33 mouse cellular contexts compared by ENCODE assay signal in the genomic region with DNA sequence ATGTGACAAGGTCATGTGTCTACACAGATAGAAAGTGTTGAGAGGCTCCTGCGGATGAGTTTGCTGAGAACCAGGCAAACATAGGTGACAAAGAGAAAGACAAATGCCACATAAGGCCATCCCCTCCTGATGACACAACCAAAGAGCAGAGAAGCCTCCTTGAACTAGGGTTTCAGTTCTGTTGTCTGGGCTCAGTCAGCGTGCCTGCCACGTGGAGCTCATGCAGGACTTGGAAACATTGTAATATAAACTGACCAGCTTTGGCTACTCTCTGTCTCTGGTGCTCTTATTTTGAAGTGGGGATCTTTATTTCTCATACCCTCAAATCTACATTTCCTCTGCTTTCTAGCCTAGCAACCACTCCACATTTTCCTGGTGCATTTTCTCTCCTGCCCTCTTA. TPM values are rescaled to one million over a fixed set of nuclear protein-coding genes. Genes with fewer than 3 reads are reported as not detected.
"Had no signal": no experiment of that assay in that cellular context is flagged by ENCODE, and none has a peak within 500 bp of the region (broad histone marks: within the 10 kb centered on the region; RNA-seq: fewer than 3 reads in every experiment).

No protein-coding gene starts in this region.

- H3K4me1 ChIP-seq: liver, embryonic 12.5 days; liver, embryonic 13.5 days; liver, embryonic 15.5 days had no signal

- H3K4me3 ChIP-seq: left cerebral cortex, adult 2 months; limb, embryonic 10.5 days; limb, embryonic 12.5 days; limb, embryonic 13.5 days; limb, embryonic 15.5 days; liver, embryonic 12.5 days; liver, embryonic 13.5 days; liver, embryonic 15.5 days; lung, embryonic 15.5 days; megakaryocyte, embryonic 14.5 days; midbrain, embryonic 10.5 days; midbrain, embryonic 12.5 days; midbrain, embryonic 13.5 days; midbrain, embryonic 15.5 days; myocyte had no signal

- DNase-seq: left cerebral cortex, postnatal 4 days; liver; liver, embryonic 13.5 days; liver, postnatal 0 days; lung, adult 18-20 months; lung, adult 2 months; lung, postnatal 10 days; lung, postnatal 14 days; lung, postnatal 36 days; lung, postnatal 4 days; midbrain, embryonic 14.5 days had no signal

- H3K9me3 ChIP-seq: limb, embryonic 10.5 days; limb, embryonic 12.5 days; limb, embryonic 13.5 days; limb, embryonic 15.5 days; liver, embryonic 12.5 days; liver, embryonic 13.5 days; liver, embryonic 15.5 days; lung, embryonic 15.5 days; megakaryocyte, embryonic 14.5 days; midbrain, embryonic 10.5 days; midbrain, embryonic 12.5 days; midbrain, embryonic 13.5 days; midbrain, embryonic 15.5 days had no signal

- H3K36me3 ChIP-seq: limb, embryonic 10.5 days; limb, embryonic 12.5 days; limb, embryonic 13.5 days; limb, embryonic 15.5 days; liver, embryonic 12.5 days; liver, embryonic 13.5 days; liver, embryonic 15.5 days; lung, embryonic 15.5 days; midbrain, embryonic 10.5 days; midbrain, embryonic 12.5 days; midbrain, embryonic 13.5 days; midbrain, embryonic 15.5 days had no signal

- H3K27me3 ChIP-seq: midbrain, embryonic 15.5 days had no signal

- ATAC-seq: liver, embryonic 12.5 days; liver, postnatal 0 days had no signal

- H3K9ac ChIP-seq: limb, embryonic 12.5 days; limb, embryonic 13.5 days; limb, embryonic 15.5 days; liver, embryonic 12.5 days; liver, embryonic 13.5 days; liver, embryonic 14.5 days; liver, embryonic 15.5 days; liver, postnatal 0 days; lung, embryonic 15.5 days; midbrain, embryonic 12.5 days; midbrain, embryonic 13.5 days; midbrain, embryonic 15.5 days had no signal

- H3K27ac ChIP-seq: left cerebral cortex, adult 2 months; limb, embryonic 10.5 days; limb, embryonic 12.5 days; limb, embryonic 13.5 days; limb, embryonic 15.5 days; liver, embryonic 12.5 days; liver, embryonic 13.5 days; liver, embryonic 14.5 days; liver, embryonic 15.5 days; lung, embryonic 15.5 days; macrophage; midbrain, embryonic 10.5 days; midbrain, embryonic 12.5 days; midbrain, embryonic 13.5 days; midbrain, embryonic 15.5 days had no signal

- H3K4me2 ChIP-seq: limb, embryonic 12.5 days; limb, embryonic 13.5 days; limb, embryonic 15.5 days; liver, embryonic 11.5 days; liver, embryonic 12.5 days; liver, embryonic 13.5 days; liver, embryonic 15.5 days; lung, embryonic 15.5 days; midbrain, embryonic 11.5 days; midbrain, embryonic 12.5 days; midbrain, embryonic 13.5 days; midbrain, embryonic 15.5 days had no signal

RNA-seq across cellular contexts. Expression of gene Amotl1, which starts 8.6 kb away (rescaled TPM):
- total RNA-seq: megakaryocyte progenitor cell, adult 5-6 weeks; megakaryocyte, adult 5-6 weeks; megakaryocyte-erythroid progenitor cell, adult 5-6 weeks; monocyte, adult 5-6 weeks had no signal
